Mouse (Mus musculus): ENCODE measurements at regions not wholly inside any gene's neighbourhood (a gene's known extent, or its start where the extent isn't known, plus 50 kb on each side); places are given as distances from the start of the nearest gene placed in this dataset.

DNA sequence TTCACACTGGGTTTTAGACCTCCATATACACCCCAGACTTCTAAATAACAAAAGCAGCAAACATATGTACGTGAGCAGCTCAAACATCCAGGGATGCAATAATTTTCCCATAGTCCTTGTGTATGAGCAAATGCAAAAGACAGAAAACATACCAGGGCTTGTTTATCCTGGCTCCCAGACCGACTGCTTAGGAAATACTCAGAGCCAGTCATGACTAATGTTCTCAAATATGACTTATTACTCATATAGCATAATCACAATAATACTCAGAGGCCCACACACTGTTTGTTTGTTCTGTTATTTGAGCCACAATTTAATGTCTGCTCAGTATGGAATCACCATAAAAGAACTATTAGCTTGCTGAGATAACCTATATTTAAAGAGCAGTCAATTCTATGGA, 91.8 kb upstream of the Dusp10 start:
- TF ChIP-seq POLR2AphosphoS5 (IDR thresholded peaks at IDR 0.05; ENCODE audit: borderline replicate concordance, low read depth, low read length) (no peak), CHD1 (IDR thresholded peaks at IDR 0.05; ENCODE audit: low read depth, low read length) (no peak), ZMIZ1 (IDR thresholded peaks at IDR 0.05; ENCODE audit: low read depth, low read length) (no peak), POLR2AphosphoS2 (IDR thresholded peaks at IDR 0.05; ENCODE audit: low read length) (no peak), ZNF384 (IDR thresholded peaks at IDR 0.05; ENCODE audit: low read depth, low read length) (no peak), JUND (IDR thresholded peaks at IDR 0.05; ENCODE audit: low read depth, low read length) (no peak), NRF1 (IDR thresholded peaks at IDR 0.05; ENCODE audit: insufficient read depth, low read depth, low read length, poor library complexity, severe bottlenecking) (no peak), CTCF (IDR thresholded peaks at IDR 0.05 in 2 of 3, conservative IDR thresholded peaks at IDR 0.05 in 1 of 3; ENCODE audit: control insufficient read depth in 1 of 3, insufficient read depth in 1 of 3, low read depth in 2 of 3, low read length in 3 of 3, poor library complexity in 1 of 3, severe bottlenecking in 1 of 3) (no peak), POLR2A (IDR thresholded peaks at IDR 0.05; ENCODE audit: control insufficient read depth in 1 of 2, insufficient read depth in 1 of 2, low read depth in 1 of 2, low read length in 2 of 2, poor library complexity in 1 of 2) (no peak), EP300 (IDR thresholded peaks at IDR 0.05; ENCODE audit: low read depth in 1 of 2, low read length in 2 of 2) (no peak), ELF1 (IDR thresholded peaks at IDR 0.05; ENCODE audit: low read depth, low read length) (no peak), USF2 (IDR thresholded peaks at IDR 0.05; ENCODE audit: borderline replicate concordance in 1 of 2, insufficient read depth in 1 of 2, low read depth in 1 of 2, low read length in 2 of 2) (no peak)

All from MEL (cell line).